Mouse (Mus musculus) C2C12 (cell line): Measurements from ENCODE around the gene Slc27a4. TPM values are rescaled to one million over a fixed set of nuclear protein-coding genes. Genes with fewer than 3 reads are reported as not detected.

Source experiments
- H3K27me3 ChIP-seq: one replicate; pipeline ENCODE4 v1.6.1; 2011; ENCODE audit not compliant: control insufficient read depth, insufficient read depth, insufficient read length
- H3K36me3 ChIP-seq: one replicate; pipeline ENCODE4 v1.6.1; 2011; ENCODE audit not compliant: control insufficient read depth, insufficient read depth
- H3K4me3 ChIP-seq: one replicate; pipeline ENCODE4 v1.5.1; 2011; ENCODE audit warnings: mild to moderate bottlenecking, control low read depth; ENCODE audit not compliant: poor library complexity, insufficient read depth, severe bottlenecking
- H3K79me2 ChIP-seq: one replicate; pipeline ENCODE4 v1.6.1; 2011; ENCODE audit not compliant: control insufficient read depth, insufficient read depth
- H3K79me3 ChIP-seq: one replicate; pipeline ENCODE4 v1.6.1; 2011; ENCODE audit warnings: low read depth, control low read depth
- H3ac ChIP-seq: one replicate; pipeline ENCODE3; 2011; ENCODE audit warnings: low read depth; ENCODE audit not compliant: control insufficient read depth, insufficient read length
- CEBPB ChIP-seq: IDR thresholded peaks from one replicate; pipeline ENCODE4 v1.6.1; 2011; ENCODE audit warnings: low read depth, mild to moderate bottlenecking, control low read depth, moderate library complexity
- CTCF ChIP-seq: IDR thresholded peaks from one replicate; pipeline ENCODE4 v1.5.1; 2011; ENCODE audit not compliant: control insufficient read depth, insufficient read depth, insufficient read length
- FOSL1 ChIP-seq: IDR thresholded peaks from one replicate; pipeline ENCODE4 v1.8.0; 2011; ENCODE audit warnings: mild to moderate bottlenecking, low read length; ENCODE audit not compliant: poor library complexity, insufficient read depth, severe bottlenecking
- MAX ChIP-seq: IDR thresholded peaks from one replicate; pipeline ENCODE4 v1.6.1; 2011; ENCODE audit warnings: mild to moderate bottlenecking, control low read depth
- MYOD1 ChIP-seq: IDR thresholded peaks from one replicate; pipeline ENCODE4 v1.6.1; 2011; ENCODE audit warnings: low read depth; ENCODE audit not compliant: control insufficient read depth, insufficient read length
- MYOG ChIP-seq: IDR thresholded peaks from one replicate; pipeline ENCODE4 v1.6.1; 2011; ENCODE audit not compliant: control insufficient read depth, insufficient read length; ENCODE audit errors: extremely low read depth
- USF1 ChIP-seq: IDR thresholded peaks from one replicate; pipeline ENCODE4 v1.6.1; 2011; ENCODE audit warnings: low read depth, mild to moderate bottlenecking, control low read depth, moderate library complexity
- microRNA-seq: library from miRNA; unstranded; fragments of <30 nt; microRNA quantifications from one replicate; pipeline ENCODE4, GENCODE M21; 2019; ENCODE audit warnings: borderline microRNAs expressed
- polyA plus RNA-seq: library from polyadenylated mRNA; unstranded; fragments of >200 nt; fragmentation: generic; extraction: Trizol; gene quantifications from one replicate; pipeline ENCODE4 v1.2.1, GENCODE M21; 2012; ENCODE audit warnings: missing spikeins

The Slc27a4 gene
- polyA plus RNA-seq, 1 experiment = 19.7 TPM

GRCm38 (mm10) chr2:29857967-29858366 is 55.5 kb downstream of the Slc27a4 start:
- no peak overlapping the region for H3K4me3 ChIP-seq
- H3K36me3 ChIP-seq = no peaks in the 10 kb centered on the region
- H3ac ChIP-seq = no peak overlapping the region
- no peaks in the 10 kb centered on the region for H3K79me2 ChIP-seq
- H3K79me3 ChIP-seq = no peaks in the 10 kb centered on the region
- H3K27me3 ChIP-seq = no peaks in the 10 kb centered on the region
- TF ChIP-seq USF1 (no peak), MAX (no peak), MYOD1 (no peak), CTCF (no peak), CEBPB (no peak), FOSL1 (no peak)

GRCm38 (mm10) chr2:29858748-29859473 is 56.5 kb downstream of the Slc27a4 start:
- H3K79me2 ChIP-seq = no peaks in the 10 kb centered on the region
- H3K4me3 ChIP-seq = no peak overlapping the region
- H3K36me3 ChIP-seq = no peaks in the 10 kb centered on the region
- H3K79me3 ChIP-seq = no peaks in the 10 kb centered on the region
- TF ChIP-seq USF1 (no peak), CTCF (peak; percentile 4)
- no peak overlapping the region for H3ac ChIP-seq
- H3K27me3 ChIP-seq = no peaks in the 10 kb centered on the region

- Histone ChIP-seq H3K79me3 (no peaks in the 10 kb centered on the region), H3K79me2 (no peaks in the 10 kb centered on the region), H3ac (no peak overlapping the region), H3K4me3 (no peak overlapping the region), H3K27me3 (no peaks in the 10 kb centered on the region), H3K36me3 (no peaks in the 10 kb centered on the region)
- TF ChIP-seq MYOD1 (no peak), FOSL1 (no peak), USF1 (no peak), MYOG (no peak), CEBPB (no peak), CTCF (no peak), MAX (no peak)
These were observed 62.7 kb downstream of the Slc27a4 start for GRCm38 (mm10) chr2:29865125-29865524.

Small RNA genes within 50 kb of the gene (microRNA-seq; reads per million reads assigned to microRNA genes)
- gene Mir219a-2 = not detected
- not detected for gene Mir219b

Other genes starting within 250 kb of the Slc27a4 start
- gene Rapgef1, start 182.9 kb upstream of the Slc27a4 start, polyA plus RNA-seq = 48.9 TPM
- not detected for gene Gm13420, start 50.9 kb upstream of the Slc27a4 start, polyA plus RNA-seq
- not detected for gene Gm13547, start 43.3 kb upstream of the Slc27a4 start, polyA plus RNA-seq
- 21.2 TPM for gene Coq4, start 15.1 kb upstream of the Slc27a4 start, polyA plus RNA-seq
- 55.0 TPM for gene Trub2, start 14.1 kb upstream of the Slc27a4 start, polyA plus RNA-seq
- gene Urm1, start 17.4 kb downstream of the Slc27a4 start, polyA plus RNA-seq = 67.1 TPM
- gene Cercam, start 66.5 kb downstream of the Slc27a4 start, polyA plus RNA-seq = 3.3 TPM
- gene Odf2, start 86.6 kb downstream of the Slc27a4 start, polyA plus RNA-seq = 31.3 TPM
- gene Gle1, start 132.8 kb downstream of the Slc27a4 start, polyA plus RNA-seq = 30.2 TPM
- gene Sptan1, start 162.9 kb downstream of the Slc27a4 start, polyA plus RNA-seq = 93.4 TPM
- 16.4 TPM for gene Wdr34, start 246.2 kb downstream of the Slc27a4 start, polyA plus RNA-seq